19 mouse cellular contexts compared by ENCODE assay signal in the genomic region with DNA sequence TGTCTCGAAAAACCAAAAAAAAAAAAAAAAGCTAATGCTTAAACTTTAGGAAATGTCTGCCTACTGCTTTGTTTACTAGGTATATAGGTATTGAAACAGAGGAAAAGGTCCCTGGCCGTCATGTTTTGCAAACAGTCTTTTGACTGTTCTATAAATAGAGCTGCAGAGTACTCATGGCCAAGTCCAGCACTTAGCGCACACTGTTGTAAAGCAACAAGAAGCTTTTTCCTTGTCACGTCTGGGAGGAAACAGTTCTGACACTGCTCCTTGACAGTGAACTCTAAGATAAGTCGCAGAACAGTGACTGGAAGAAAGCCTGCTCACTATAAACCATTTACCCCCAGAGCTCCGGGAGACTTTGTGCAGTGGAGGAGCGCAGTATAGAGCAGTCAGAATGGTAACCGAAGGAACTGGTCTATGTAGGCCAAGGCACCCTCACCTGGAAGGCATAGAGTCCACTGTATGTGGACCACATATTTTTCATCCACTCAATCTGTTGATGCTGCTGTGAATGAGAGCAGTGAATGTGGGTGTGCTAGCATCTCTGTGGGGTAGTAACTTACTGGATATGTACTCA. TPM values are rescaled to one million over a fixed set of nuclear protein-coding genes. Genes with fewer than 3 reads are reported as not detected.
A peak's percentile ranks its signal among the peaks of the same experiment; 100 is the strongest.
DNase-seq lines count a peak whose midpoint lies in the region; ATAC-seq and TF ChIP-seq lines count a peak whose summit lies in the region.
"Had no signal": no experiment of that assay in that cellular context is flagged by ENCODE, and none has a peak within 500 bp of the region (broad histone marks: within the 10 kb centered on the region; RNA-seq: fewer than 3 reads in every experiment).

No protein-coding gene starts in this region.

- H3K27me3 ChIP-seq in intestine, embryonic 16.5 days (replicated peaks; ENCODE audit: control insufficient read depth, insufficient read depth, low read length), result no peaks in the 10 kb centered on the region
- H3K27me3 ChIP-seq in intestine, postnatal 0 days (replicated peaks; ENCODE audit: control insufficient read depth, insufficient read depth, low read length), result no peaks in the 10 kb centered on the region
- H3K27me3 ChIP-seq in ES-Bruce4 (ENCODE audit: control insufficient read depth, insufficient read depth, low read length, poor library complexity, severe bottlenecking), result no peaks in the 10 kb centered on the region
- no peaks in the 10 kb centered on the region for H3K27me3 ChIP-seq in heart, embryonic 16.5 days (ENCODE audit: control insufficient read depth, insufficient read depth, low read length)
- H3K27me3 ChIP-seq in forebrain, embryonic 16.5 days (replicated peaks; ENCODE audit: control insufficient read depth, insufficient read depth, low read length), result no peaks in the 10 kb centered on the region
- H3K27me3 ChIP-seq: limb, embryonic 12.5 days; midbrain, embryonic 13.5 days had no signal

- H3K4me2 ChIP-seq in intestine, embryonic 16.5 days (ENCODE audit: low read depth, low read length), result no peak overlapping the region
- H3K4me2 ChIP-seq in intestine, postnatal 0 days (replicated peaks; ENCODE audit: low read depth), result no peak overlapping the region
- H3K4me2 ChIP-seq in heart, embryonic 16.5 days (ENCODE audit: low read depth, low read length), result 0 out of 2 replicates have a peak overlapping the region, but pooled peaks have one; percentile 21
- no peak overlapping the region for H3K4me2 ChIP-seq in forebrain, embryonic 16.5 days (ENCODE audit: low read length)
- H3K4me2 ChIP-seq: hindbrain, embryonic 14.5 days; limb, embryonic 12.5 days; midbrain, embryonic 13.5 days had no signal

- no peak for TF ChIP-seq EP300 in ES-Bruce4 (IDR thresholded peaks at IDR 0.05; ENCODE audit: insufficient read depth, low read depth, low read length)

- WGBS in intestine, embryonic 16.5 days, result 85% methylated on average over 8 of the region's 8 CpGs
- 64% methylated on average over 8 of the region's 8 CpGs for WGBS in intestine, postnatal 0 days
- WGBS in heart, embryonic 16.5 days, result 57% methylated on average over 8 of the region's 8 CpGs
- 90% methylated on average over 8 of the region's 8 CpGs for WGBS in forebrain, embryonic 16.5 days

- H3K4me1 ChIP-seq in intestine, embryonic 16.5 days (ENCODE audit: control insufficient read depth, insufficient read depth, low read length), result no peaks in the 10 kb centered on the region; the same call in 1 of the 2 replicates
- H3K4me1 ChIP-seq in intestine, postnatal 0 days (replicated peaks; ENCODE audit: control insufficient read depth, insufficient read depth, low read length), result no peaks in the 10 kb centered on the region
- H3K4me1 ChIP-seq in ES-Bruce4 (ENCODE audit: control insufficient read depth, insufficient read depth, low read length), result no peaks in the 10 kb centered on the region
- H3K4me1 ChIP-seq in heart, embryonic 16.5 days (ENCODE audit: control insufficient read depth, insufficient read depth, low read length), result peaks cover 18% of the 10 kb centered on the region
- no peaks in the 10 kb centered on the region for H3K4me1 ChIP-seq in forebrain, embryonic 16.5 days (replicated peaks; ENCODE audit: control insufficient read depth, insufficient read depth, low read length)
- H3K4me1 ChIP-seq: limb, embryonic 12.5 days; midbrain, embryonic 13.5 days had no signal

- DNase-seq in heart, adult 18-20 months, result peak; percentile 38 to 63
- no peak for DNase-seq in heart, postnatal 10 days
- DNase-seq: adrenal gland, postnatal 10 days; B cell, adult 2 months; cerebellum, adult 9-10 months; gastrocnemius, postnatal 25 days; kidney, adult 18-20 months; kidney, postnatal 14 days; layer of hippocampus, adult 9-11 months; thymus, postnatal 14 days had no signal

- peaks cover 20% of the 10 kb centered on the region for H3K36me3 ChIP-seq in intestine, embryonic 16.5 days (ENCODE audit: control insufficient read depth, insufficient read depth, low read length)
- H3K36me3 ChIP-seq in intestine, postnatal 0 days (ENCODE audit: control insufficient read depth, insufficient read depth), result peaks cover 50% of the 10 kb centered on the region
- peaks cover 64% of the 10 kb centered on the region for H3K36me3 ChIP-seq in ES-Bruce4 (ENCODE audit: control insufficient read depth, insufficient read depth, low read length, poor library complexity, severe bottlenecking)
- H3K36me3 ChIP-seq in heart, embryonic 16.5 days (ENCODE audit: control insufficient read depth, insufficient read depth), result peaks cover 44% of the 10 kb centered on the region
- H3K36me3 ChIP-seq in forebrain, embryonic 16.5 days (ENCODE audit: control insufficient read depth, insufficient read depth), result peaks cover 30% of the 10 kb centered on the region

- no peaks in the 10 kb centered on the region for H3K9me3 ChIP-seq in intestine, embryonic 16.5 days (ENCODE audit: control insufficient read depth, low read length)
- H3K9me3 ChIP-seq in intestine, postnatal 0 days (ENCODE audit: control insufficient read depth), result no peaks in the 10 kb centered on the region
- no peaks in the 10 kb centered on the region for H3K9me3 ChIP-seq in ES-Bruce4 (replicated peaks; ENCODE audit: control insufficient read depth, insufficient read depth, low read length, poor library complexity, severe bottlenecking)
- no peaks in the 10 kb centered on the region for H3K9me3 ChIP-seq in heart, embryonic 16.5 days (replicated peaks; ENCODE audit: control insufficient read depth, low read length)
- no peaks in the 10 kb centered on the region for H3K9me3 ChIP-seq in forebrain, embryonic 16.5 days (ENCODE audit: control insufficient read depth, low read length)
- H3K9me3 ChIP-seq: limb, embryonic 12.5 days; midbrain, embryonic 13.5 days had no signal

- no peak overlapping the region; the same call in 1 of the 2 replicates for H3K27ac ChIP-seq in intestine, embryonic 16.5 days (ENCODE audit: low read length)
- no peak overlapping the region; the same call in 1 of the 2 replicates for H3K27ac ChIP-seq in intestine, postnatal 0 days (ENCODE audit: low read depth, low read length)
- H3K27ac ChIP-seq in ES-Bruce4 (ENCODE audit: insufficient read depth, low read length), result peak overlapping the region; percentile 15; the same call in 1 of the 2 replicates
- H3K27ac ChIP-seq in heart, embryonic 16.5 days (ENCODE audit: low read length), result peak overlapping the region; percentile 87
- H3K27ac ChIP-seq in forebrain, embryonic 16.5 days (ENCODE audit: low read length), result no peak overlapping the region
- H3K27ac ChIP-seq: hindbrain, embryonic 14.5 days; limb, embryonic 12.5 days; midbrain, embryonic 13.5 days had no signal

- TF ChIP-seq CTCF in intestine, postnatal 0 days (IDR thresholded peaks at IDR 0.05; ENCODE audit: low read depth), result no peak
- no peak for TF ChIP-seq CTCF in ES-Bruce4 (IDR thresholded peaks at IDR 0.05; ENCODE audit: low read depth, low read length)

- no peak overlapping the region for H3K4me3 ChIP-seq in intestine, embryonic 16.5 days (ENCODE audit: low read length)
- no peak overlapping the region for H3K4me3 ChIP-seq in intestine, postnatal 0 days (ENCODE audit: low read depth, low read length)
- H3K4me3 ChIP-seq in ES-Bruce4 (ENCODE audit: low read depth, low read length), result no peak overlapping the region
- no peak overlapping the region for H3K4me3 ChIP-seq in heart, embryonic 16.5 days (ENCODE audit: low read length)
- H3K4me3 ChIP-seq in forebrain, embryonic 16.5 days (replicated peaks; ENCODE audit: low read length), result no peak overlapping the region
- H3K4me3 ChIP-seq: limb, embryonic 12.5 days; midbrain, embryonic 13.5 days had no signal

- ATAC-seq in intestine, embryonic 16.5 days, result peak; percentile 32; the same call in 1 of the 2 replicates
- ATAC-seq in intestine, postnatal 0 days, result no peak; the same call in 1 of the 2 replicates
- peak; percentile 75 for ATAC-seq in heart, embryonic 16.5 days (replicated peaks; ENCODE audit: extremely low read depth, insufficient read depth, low FRiP score)
- ATAC-seq in forebrain, embryonic 16.5 days, result no peak
- no peak for ATAC-seq in cerebellum, adult (ENCODE audit: insufficient number of reproducible peaks, low FRiP score, low TSS enrichment)
- ATAC-seq: midbrain, embryonic 13.5 days had no signal

- no peak overlapping the region for H3K9ac ChIP-seq in intestine, embryonic 16.5 days (ENCODE audit: low read depth, low read length)
- H3K9ac ChIP-seq in intestine, postnatal 0 days (ENCODE audit: low read depth, low read length), result no peak overlapping the region
- no peak overlapping the region for H3K9ac ChIP-seq in ES-Bruce4 (ENCODE audit: low read depth, poor library complexity, severe bottlenecking)
- H3K9ac ChIP-seq in heart, embryonic 16.5 days (ENCODE audit: low read length), result no peak overlapping the region; the same call in 1 of the 2 replicates
- no peak overlapping the region for H3K9ac ChIP-seq in forebrain, embryonic 16.5 days (replicated peaks; ENCODE audit: low read depth, low read length)
- H3K9ac ChIP-seq: hindbrain, embryonic 14.5 days; limb, embryonic 12.5 days; midbrain, embryonic 13.5 days had no signal

- TF ChIP-seq POLR2A in ES-Bruce4 (IDR thresholded peaks at IDR 0.05; ENCODE audit: insufficient read depth, low read length), result no peak

- intact Hi-C loops in heart, postnatal 10 days (cut with DNase I), result no loop called here

RNA-seq across cellular contexts. Expression of a gene that starts 19.6 kb away (rescaled TPM):
- total RNA-seq in heart, adult 18-20 months (2021), result 100 to 1,000 TPM; 343 to 345 TPM
- total RNA-seq in heart, postnatal 10 days (2021), result 100 to 1,000 TPM; 490 to 566 TPM
- 397 and 409 TPM in 2 replicates for polyA plus RNA-seq in intestine, embryonic 16.5 days (2015; fragmentation: Nextera tagmentation; extraction: Ambion mirVana)
- polyA plus RNA-seq in intestine, postnatal 0 days (2015; fragmentation: Nextera tagmentation; extraction: Ambion mirVana), result 142 and 160 TPM in 2 replicates
- polyA plus RNA-seq in ES-Bruce4 (2011; ENCODE audit: insufficient read depth, insufficient read length, low read depth, missing spikeins), result 1,167 and 1,184 TPM in 2 replicates
- 428 and 482 TPM in 2 replicates for polyA plus RNA-seq in heart, embryonic 16.5 days (2015; fragmentation: Nextera tagmentation; extraction: Ambion mirVana)
- 415 and 474 TPM in 2 replicates for polyA plus RNA-seq in forebrain, embryonic 16.5 days (2015; fragmentation: Nextera tagmentation; extraction: Ambion mirVana)

Comparison
In these comparisons a context has a peak if more than half of its experiments do, and no peak if none do; other contexts are left out.
1. DNase-seq: peak in heart, adult 18-20 months (2 of 2); none in heart, postnatal 10 days (0 of 2).
2. ATAC-seq: peak in intestine, embryonic 16.5 days (single experiment) and heart, embryonic 16.5 days (single experiment); none in intestine, postnatal 0 days (single experiment), forebrain, embryonic 16.5 days (single experiment) and cerebellum, adult (single experiment).
3. H3K27ac ChIP-seq: peak in ES-Bruce4 (single experiment) and heart, embryonic 16.5 days (single experiment); none in intestine, embryonic 16.5 days (single experiment), intestine, postnatal 0 days (single experiment) and forebrain, embryonic 16.5 days (single experiment).